Mouse (Mus musculus): ENCODE results near the gene Elmo1. TPM values are rescaled to one million over a fixed set of nuclear protein-coding genes. Genes with fewer than 3 reads are reported as not detected.

Elmo1 gene
- polyA plus RNA-seq, 1 experiment: 52.5 TPM

DNA sequence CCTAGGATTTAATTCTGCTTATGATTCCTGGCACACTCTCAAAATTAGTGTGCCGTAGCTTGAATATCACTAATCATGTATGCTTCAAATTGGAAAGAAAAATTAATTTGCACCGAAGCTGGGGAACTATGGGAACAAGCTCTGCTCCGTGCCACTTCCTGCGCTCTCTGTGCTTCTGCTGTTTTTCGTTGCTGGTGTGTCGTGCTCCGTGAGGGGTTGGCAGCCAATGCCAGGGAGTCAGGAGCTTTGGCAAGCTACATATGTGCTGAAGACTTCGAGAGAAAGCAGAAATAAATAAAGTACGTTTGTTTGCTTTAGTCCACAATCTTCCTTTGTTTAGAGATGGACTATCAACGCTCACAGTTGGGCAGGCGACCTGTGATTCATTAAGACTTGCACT lies 225.7 kb downstream of the Elmo1 start:
- 96% methylated on average over 11 of the region's 11 CpGs for WGBS
- TF ChIP-seq CTCF (IDR thresholded peaks at IDR 0.05; ENCODE audit: borderline replicate concordance, control insufficient read depth, extremely low read depth, insufficient read depth, low read length, poor library complexity) (no peak), POLR2A (IDR thresholded peaks at IDR 0.05; ENCODE audit: control insufficient read depth, extremely low read depth, insufficient read depth, low read length, poor library complexity) (no peak)
- Histone ChIP-seq H3K4me3 (ENCODE audit: control insufficient read depth, insufficient read depth, low read length) (no peak overlapping the region), H3K27ac (ENCODE audit: control insufficient read depth, insufficient read depth, low read length) (no peak overlapping the region), H3K4me1 (replicated peaks; ENCODE audit: control insufficient read depth, insufficient read depth, low read length) (no peaks in the 10 kb centered on the region), H3K27me3 (ENCODE audit: control insufficient read depth, insufficient read depth, low read length) (no peaks in the 10 kb centered on the region), H3K36me3 (ENCODE audit: control insufficient read depth, insufficient read depth, low read length) (no peaks in the 10 kb centered on the region; the same call in 1 of the 2 replicates)
- DNase-seq: no peak

DNA sequence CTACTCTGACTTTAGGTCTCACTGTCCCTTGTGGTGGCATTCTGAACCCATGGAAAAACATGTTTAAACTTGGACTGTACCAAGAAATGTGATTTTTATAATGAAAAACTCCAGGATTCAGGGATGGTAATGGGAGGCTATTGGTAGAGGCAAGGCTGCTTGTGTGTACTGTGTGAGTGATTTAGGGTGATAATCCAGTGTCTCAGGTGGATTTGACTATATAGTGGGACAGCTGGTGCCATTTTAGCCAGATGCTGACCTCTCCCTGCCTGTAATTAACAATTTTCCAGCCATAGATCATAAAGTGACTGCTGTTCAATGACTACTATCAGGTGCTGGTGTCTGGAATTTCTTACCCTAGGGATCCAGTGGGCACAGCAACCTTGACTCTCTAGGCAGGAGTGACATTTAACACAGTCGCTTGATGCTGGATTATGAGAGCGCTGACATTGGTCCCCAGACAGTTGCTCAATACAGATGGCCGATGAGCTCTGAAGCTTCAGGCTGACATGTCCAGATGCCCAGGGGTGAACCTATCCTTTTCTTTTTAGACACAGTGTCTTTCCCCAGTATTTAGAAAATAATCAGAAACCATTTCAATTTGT lies 228.3 kb downstream of the Elmo1 start:
- WGBS: 91% methylated on average over 3 of the region's 3 CpGs
- H3K27ac ChIP-seq (ENCODE audit: control insufficient read depth, insufficient read depth, low read length): no peak overlapping the region
- no peak for TF ChIP-seq POLR2A (IDR thresholded peaks at IDR 0.05; ENCODE audit: control insufficient read depth, extremely low read depth, insufficient read depth, low read length, poor library complexity)
- no peak for TF ChIP-seq CTCF (IDR thresholded peaks at IDR 0.05; ENCODE audit: borderline replicate concordance, control insufficient read depth, extremely low read depth, insufficient read depth, low read length, poor library complexity)

GRCm38 (mm10) chr13:20320232-20320631 lies 229.8 kb downstream of the Elmo1 start:
- Histone ChIP-seq H3K27me3 (ENCODE audit: control insufficient read depth, insufficient read depth, low read length) (no peaks in the 10 kb centered on the region), H3K27ac (ENCODE audit: control insufficient read depth, insufficient read depth, low read length) (no peak overlapping the region), H3K4me3 (ENCODE audit: control insufficient read depth, insufficient read depth, low read length) (no peak overlapping the region), H3K4me1 (replicated peaks; ENCODE audit: control insufficient read depth, insufficient read depth, low read length) (no peaks in the 10 kb centered on the region), H3K36me3 (ENCODE audit: control insufficient read depth, insufficient read depth, low read length) (no peaks in the 10 kb centered on the region; the same call in 1 of the 2 replicates)
- DNase-seq: no peak
- TF ChIP-seq POLR2A (IDR thresholded peaks at IDR 0.05; ENCODE audit: control insufficient read depth, extremely low read depth, insufficient read depth, low read length, poor library complexity) (no peak), CTCF (IDR thresholded peaks at IDR 0.05; ENCODE audit: borderline replicate concordance, control insufficient read depth, extremely low read depth, insufficient read depth, low read length, poor library complexity) (no peak)
- WGBS: 95% methylated on average over 5 of the region's 5 CpGs

More for the DNA sequence above, 228.3 kb downstream of the Elmo1 start:
- Histone ChIP-seq H3K27me3 (ENCODE audit: control insufficient read depth, insufficient read depth, low read length) (no peaks in the 10 kb centered on the region), H3K4me3 (ENCODE audit: control insufficient read depth, insufficient read depth, low read length) (no peak overlapping the region), H3K4me1 (replicated peaks; ENCODE audit: control insufficient read depth, insufficient read depth, low read length) (no peaks in the 10 kb centered on the region), H3K36me3 (ENCODE audit: control insufficient read depth, insufficient read depth, low read length) (no peaks in the 10 kb centered on the region; the same call in 1 of the 2 replicates)
- no peak for DNase-seq

DNA sequence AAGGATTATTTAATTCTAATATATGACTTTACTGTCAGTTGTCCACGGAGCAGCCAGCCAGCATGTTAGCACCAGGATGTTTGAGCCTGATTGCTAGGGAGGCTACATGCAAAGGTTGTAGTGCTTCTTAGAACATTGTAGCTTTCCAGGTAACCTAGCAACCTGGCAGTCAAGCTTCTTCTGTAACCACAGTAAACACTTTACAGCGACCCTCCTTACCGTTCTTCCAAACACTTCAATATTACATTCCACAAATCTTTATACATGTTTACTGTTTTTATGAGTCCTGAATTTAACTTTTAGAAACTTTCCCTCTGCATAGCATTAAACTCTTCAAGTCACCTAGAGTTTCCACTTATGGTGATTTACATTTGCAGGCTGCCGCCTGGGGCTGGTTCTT lies 233.1 kb downstream of the Elmo1 start:
- Histone ChIP-seq H3K36me3 (ENCODE audit: control insufficient read depth, insufficient read depth, low read length) (no peaks in the 10 kb centered on the region), H3K4me1 (replicated peaks; ENCODE audit: control insufficient read depth, insufficient read depth, low read length) (no peaks in the 10 kb centered on the region), H3K4me3 (ENCODE audit: control insufficient read depth, insufficient read depth, low read length) (no peak overlapping the region), H3K27me3 (ENCODE audit: control insufficient read depth, insufficient read depth, low read length) (no peaks in the 10 kb centered on the region), H3K27ac (ENCODE audit: control insufficient read depth, insufficient read depth, low read length) (no peak overlapping the region)
- TF ChIP-seq POLR2A (IDR thresholded peaks at IDR 0.05; ENCODE audit: control insufficient read depth, extremely low read depth, insufficient read depth, low read length, poor library complexity) (no peak), CTCF (IDR thresholded peaks at IDR 0.05; ENCODE audit: borderline replicate concordance, control insufficient read depth, extremely low read depth, insufficient read depth, low read length, poor library complexity) (no peak)
- WGBS: 89% methylated on average over 4 of the region's 4 CpGs
- no peak for DNase-seq

GRCm38 (mm10) chr13:20327064-20327463 lies 236.7 kb downstream of the Elmo1 start:
- H3K27me3 ChIP-seq (ENCODE audit: control insufficient read depth, insufficient read depth, low read length): no peaks in the 10 kb centered on the region
- H3K4me1 ChIP-seq (replicated peaks; ENCODE audit: control insufficient read depth, insufficient read depth, low read length): peaks cover 3% of the 10 kb centered on the region; the same call in 1 of the 2 replicates
- no peak overlapping the region for H3K4me3 ChIP-seq (ENCODE audit: control insufficient read depth, insufficient read depth, low read length)
- 95% methylated on average over 4 of the region's 4 CpGs for WGBS
- no peaks in the 10 kb centered on the region for H3K36me3 ChIP-seq (ENCODE audit: control insufficient read depth, insufficient read depth, low read length)
- TF ChIP-seq POLR2A (IDR thresholded peaks at IDR 0.05; ENCODE audit: control insufficient read depth, extremely low read depth, insufficient read depth, low read length, poor library complexity) (no peak), CTCF (IDR thresholded peaks at IDR 0.05; ENCODE audit: borderline replicate concordance, control insufficient read depth, extremely low read depth, insufficient read depth, low read length, poor library complexity) (no peak)
- H3K27ac ChIP-seq (ENCODE audit: control insufficient read depth, insufficient read depth, low read length): no peak overlapping the region
- no peak for DNase-seq

DNA sequence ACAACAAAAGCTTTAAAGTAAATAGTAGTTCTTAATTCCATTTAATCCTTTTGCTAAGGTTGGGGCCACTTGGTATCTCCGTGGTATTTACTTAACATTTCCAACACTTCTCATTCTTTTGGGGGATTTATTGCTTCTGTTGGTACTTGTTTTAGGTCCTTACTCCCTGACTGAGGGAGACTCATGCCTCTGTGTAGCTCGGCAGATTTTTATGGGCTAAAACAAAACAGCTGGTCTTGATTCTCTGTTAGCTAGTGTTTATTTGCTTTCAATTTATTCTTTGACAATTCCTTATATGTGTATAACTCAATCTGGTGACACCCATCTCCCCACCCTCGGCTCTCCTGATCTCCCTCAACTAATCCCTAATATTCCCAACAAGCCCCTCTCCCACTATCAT lies 237.6 kb downstream of the Elmo1 start:
- no peak for DNase-seq
- Histone ChIP-seq H3K36me3 (ENCODE audit: control insufficient read depth, insufficient read depth, low read length) (no peaks in the 10 kb centered on the region), H3K27me3 (ENCODE audit: control insufficient read depth, insufficient read depth, low read length) (no peaks in the 10 kb centered on the region), H3K4me3 (ENCODE audit: control insufficient read depth, insufficient read depth, low read length) (no peak overlapping the region), H3K4me1 (replicated peaks; ENCODE audit: control insufficient read depth, insufficient read depth, low read length) (peaks cover 3% of the 10 kb centered on the region; the same call in 1 of the 2 replicates), H3K27ac (ENCODE audit: control insufficient read depth, insufficient read depth, low read length) (no peak overlapping the region)
- TF ChIP-seq CTCF (IDR thresholded peaks at IDR 0.05; ENCODE audit: borderline replicate concordance, control insufficient read depth, extremely low read depth, insufficient read depth, low read length, poor library complexity) (no peak), POLR2A (IDR thresholded peaks at IDR 0.05; ENCODE audit: control insufficient read depth, extremely low read depth, insufficient read depth, low read length, poor library complexity) (no peak)
- WGBS: 98% methylated on average over 3 of the region's 3 CpGs

Data from thymus, adult 2 months (tissue).